Mouse (Mus musculus) small intestine, adult 2 months (tissue): ENCODE data around the gene Lama2.

Experiments
- CTCF ChIP-seq: fragments of 200-500 bp; IDR thresholded peaks from 2 replicates; pipeline ENCODE4 v1.5.1; 2012; ENCODE audit warnings: low read depth, mild to moderate bottlenecking, control low read depth, inconsistent platforms, low read length, moderate library complexity, mixed read lengths; ENCODE audit not compliant: insufficient replicate concordance, insufficient read length; ENCODE audit errors: extremely low read depth
- POLR2A ChIP-seq: fragments of 200-500 bp; IDR thresholded peaks from 2 replicates; pipeline ENCODE4 v1.6.1; 2012; ENCODE audit warnings: low read depth, mild to moderate bottlenecking, control low read depth, inconsistent platforms, low read length, moderate library complexity

- TF ChIP-seq CTCF (no peak), POLR2A (no peak)
Measured at GRCm38 (mm10) chr10:27233577-27233976, 386.0 kb downstream of the Lama2 start.
